Mouse (Mus musculus) spleen, adult 2 months (tissue): Measurements from ENCODE around the gene Kcnd3.

Experiments used
- CTCF ChIP-seq: fragments of 200-500 bp; IDR thresholded peaks from 2 replicates; pipeline ENCODE4 v1.5.1; 2011; ENCODE audit warnings: mild to moderate bottlenecking, inconsistent platforms; ENCODE audit not compliant: insufficient read depth, insufficient read length, insufficient replicate concordance; ENCODE audit errors: extremely low read depth
- POLR2A ChIP-seq: fragments of 200-500 bp; IDR thresholded peaks from 2 replicates; pipeline ENCODE4 v1.6.1; 2011; ENCODE audit warnings: low read depth, low read length, inconsistent platforms

GRCm38 (mm10) chr3:105410810-105411209, 41.3 kb upstream of the Kcnd3 start:
- TF ChIP-seq POLR2A: no peak
- no peak for TF ChIP-seq CTCF
